Comparison of ENCODE assay signal across 8 mouse cellular contexts in genomic region chr3:55080055-55080454, GRCm38 (mm10). TPM values are rescaled to one million over a fixed set of nuclear protein-coding genes. Genes with fewer than 3 reads are reported as not detected.
A peak's percentile ranks its signal among the peaks of the same experiment; 100 is the strongest.
DNase-seq lines count a peak whose midpoint lies in the region; ATAC-seq lines count a peak whose summit lies in the region.

No protein-coding gene starts in this region.

- H3K9me3 ChIP-seq in forebrain, embryonic 16.5 days (ENCODE audit: control insufficient read depth, low read length): no peaks in the 10 kb centered on the region
- H3K9me3 ChIP-seq in hindbrain, embryonic 16.5 days (ENCODE audit: control insufficient read depth, low read length): no peaks in the 10 kb centered on the region

- H3K27me3 ChIP-seq in forebrain, embryonic 16.5 days (replicated peaks; ENCODE audit: control insufficient read depth, insufficient read depth, low read length): no peaks in the 10 kb centered on the region
- H3K27me3 ChIP-seq in hindbrain, embryonic 16.5 days (replicated peaks; ENCODE audit: control insufficient read depth, insufficient read depth, low read length): no peaks in the 10 kb centered on the region

- ATAC-seq in forebrain, embryonic 16.5 days: peak; percentile 82
- ATAC-seq in hindbrain, embryonic 16.5 days: 0 out of 2 replicates have a peak, but pooled peaks have one; percentile 53

- DNase-seq in R1 (ENCODE audit: low read depth, low spot score): peak; percentile 76
- DNase-seq in cerebellum, adult 11-12 months: peak; percentile 64
- DNase-seq in layer of hippocampus, postnatal 25 days (ENCODE audit: extremely low spot score in 1 of 2, low spot score in 1 of 2): peak; percentile 57 to 78
- DNase-seq in lung, postnatal 14 days: peak; percentile 83
- DNase-seq in retina, embryonic 14.5 days (ENCODE audit: low spot score): peak; percentile 94
- peak; percentile 32 for DNase-seq in yolk sac, embryonic 10.5 days (ENCODE audit: low spot score)

- no peak overlapping the region for H3K27ac ChIP-seq in forebrain, embryonic 16.5 days (ENCODE audit: low read length)
- no peak overlapping the region for H3K27ac ChIP-seq in hindbrain, embryonic 16.5 days (ENCODE audit: low read depth, low read length)

- H3K4me2 ChIP-seq in forebrain, embryonic 16.5 days (ENCODE audit: low read length): no peak overlapping the region
- H3K4me2 ChIP-seq in hindbrain, embryonic 16.5 days (ENCODE audit: low read length): no peak overlapping the region

- peaks cover 6% of the 10 kb centered on the region for H3K4me1 ChIP-seq in forebrain, embryonic 16.5 days (replicated peaks; ENCODE audit: control insufficient read depth, insufficient read depth, low read length)
- H3K4me1 ChIP-seq in hindbrain, embryonic 16.5 days (ENCODE audit: control insufficient read depth, insufficient read depth, low read depth, low read length): no peaks in the 10 kb centered on the region; the same call in 1 of the 2 replicates

- WGBS in forebrain, embryonic 16.5 days: 13% methylated on average over 6 of the region's 6 CpGs
- WGBS in hindbrain, embryonic 16.5 days: 20% methylated on average over 6 of the region's 6 CpGs

- no peak overlapping the region for H3K9ac ChIP-seq in forebrain, embryonic 16.5 days (replicated peaks; ENCODE audit: low read depth, low read length)
- no peak overlapping the region for H3K9ac ChIP-seq in hindbrain, embryonic 16.5 days (ENCODE audit: low read depth, low read length)

- no peaks in the 10 kb centered on the region for H3K36me3 ChIP-seq in forebrain, embryonic 16.5 days (ENCODE audit: control insufficient read depth, insufficient read depth)
- H3K36me3 ChIP-seq in hindbrain, embryonic 16.5 days (ENCODE audit: control insufficient read depth, insufficient read depth, low read length): no peaks in the 10 kb centered on the region

- H3K4me3 ChIP-seq in forebrain, embryonic 16.5 days (replicated peaks; ENCODE audit: low read length): no peak overlapping the region
- H3K4me3 ChIP-seq in hindbrain, embryonic 16.5 days (ENCODE audit: low read length): no peak overlapping the region

RNA-seq across cellular contexts. Expression of gene Ccna1, which starts 24.8 kb away (rescaled TPM):
- polyA plus RNA-seq in forebrain, embryonic 16.5 days (2015; fragmentation: Nextera tagmentation; extraction: Ambion mirVana): 2.1 and 2.3 TPM in 2 replicates
- polyA plus RNA-seq in hindbrain, embryonic 16.5 days (2015; fragmentation: Nextera tagmentation; extraction: Ambion mirVana): 1.1 and 1.4 TPM in 2 replicates
- 1 to 10 TPM; 2.0 to 3.1 TPM for total RNA-seq in layer of hippocampus, postnatal 25 days (2021)

RNA-seq across cellular contexts. Expression of gene Spg20, which starts 31.9 kb away (rescaled TPM):
- polyA plus RNA-seq in forebrain, embryonic 16.5 days (2015; fragmentation: Nextera tagmentation; extraction: Ambion mirVana): 19.5 and 22.6 TPM in 2 replicates
- polyA plus RNA-seq in hindbrain, embryonic 16.5 days (2015; fragmentation: Nextera tagmentation; extraction: Ambion mirVana): 13.1 and 16.2 TPM in 2 replicates
- total RNA-seq in layer of hippocampus, postnatal 25 days (2021): 10 to 100 TPM; 31.9 to 33.1 TPM

RNA-seq across cellular contexts. Expression of gene Ccdc169, which starts 57.1 kb away (rescaled TPM):
- 0.19 and 0.30 TPM in 2 replicates for polyA plus RNA-seq in forebrain, embryonic 16.5 days (2015; fragmentation: Nextera tagmentation; extraction: Ambion mirVana)
- polyA plus RNA-seq in hindbrain, embryonic 16.5 days (2015; fragmentation: Nextera tagmentation; extraction: Ambion mirVana): 0.09 TPM in 1 of 2 replicates, not detected in the other
- under 1 TPM; 0.17 to 0.28 TPM for total RNA-seq in layer of hippocampus, postnatal 25 days (2021)

Comparison
In these comparisons a context has a peak if more than half of its experiments do, and no peak if none do; other contexts are left out.
1. DNase-seq: peak in every context shown above with its lines; median percentile 94 in retina, embryonic 14.5 days; 83 in lung, postnatal 14 days; 76 in R1; 68 in layer of hippocampus, postnatal 25 days; 64 in cerebellum, adult 11-12 months; 32 in yolk sac, embryonic 10.5 days.